Mouse (Mus musculus) embryonic facial prominence, embryonic 11.5 days (tissue): Measurements from ENCODE around the gene Olfr982. TPM values are rescaled to one million over a fixed set of nuclear protein-coding genes. Genes with fewer than 3 reads are reported as not detected.

Source experiments
- ATAC-seq: fragments of 200-750 bp; cut with Nextera tagmentation; replicated peaks from 2 replicates; pipeline ENCODE4 v1.8.0; 2017; ENCODE audit warnings: low read depth; ENCODE audit not compliant: insufficient number of reproducible peaks, low FRiP score, low TSS enrichment
- DNase-seq: peaks from one replicate; pipeline ENCODE4 v3.0.0-alpha.2; 2015; ENCODE audit warnings: low spot score
- H3K27ac ChIP-seq: fragments of 300-500 bp; sonication (generic); replicated peaks from 2 replicates; pipeline ENCODE4 v1.5.1; 2014; ENCODE audit warnings: mild to moderate bottlenecking, low read depth, low read length, control low read depth
- H3K27me3 ChIP-seq: fragments of 300-500 bp; sonication (generic); 2 replicates; pipeline ENCODE4 v1.6.1; 2014; ENCODE audit warnings: mild to moderate bottlenecking, low read length, moderate library complexity, mixed read lengths; ENCODE audit not compliant: control insufficient read depth, insufficient read depth
- H3K36me3 ChIP-seq: fragments of 300-500 bp; sonication (generic); replicated peaks from 2 replicates; pipeline ENCODE4 v1.6.1; 2014; ENCODE audit warnings: low read depth, mild to moderate bottlenecking, low read length, moderate library complexity, mixed read lengths; ENCODE audit not compliant: control insufficient read depth, insufficient read depth
- H3K4me1 ChIP-seq: fragments of 300-500 bp; sonication (generic); 2 replicates; pipeline ENCODE4 v1.6.1; 2014; ENCODE audit warnings: low read length, mixed read lengths; ENCODE audit not compliant: control insufficient read depth, insufficient read depth
- H3K4me2 ChIP-seq: fragments of 300-500 bp; sonication (generic); 2 replicates; pipeline ENCODE4 v1.6.1; 2014; ENCODE audit warnings: low read depth, mild to moderate bottlenecking, control low read depth, low read length, moderate library complexity
- H3K4me3 ChIP-seq: fragments of 300-500 bp; sonication (generic); 2 replicates; pipeline ENCODE4 v1.5.1; 2014; ENCODE audit warnings: low read depth, low read length, control low read depth
- H3K9ac ChIP-seq: fragments of 300-500 bp; sonication (generic); replicated peaks from 2 replicates; pipeline ENCODE4 v1.6.1; 2014; ENCODE audit warnings: mild to moderate bottlenecking, control low read depth, low read length
- H3K9me3 ChIP-seq: fragments of 300-500 bp; sonication (generic); replicated peaks from 2 replicates; pipeline ENCODE4 v1.6.1; 2016; ENCODE audit warnings: mild to moderate bottlenecking, low read length, inconsistent platforms, mixed read lengths; ENCODE audit not compliant: control insufficient read depth
- WGBS: fragments of 180-500 bp; shearing (Covaris S2); extraction: QIAGEN DNeasy Blood & Tissue Kit; methylation state at CpG from one replicate; pipeline ENCODE4 v1.1.7; 2014; 5-methylcytosine and 5-hydroxymethylcytosine counted together
- polyA plus RNA-seq: library from polyadenylated mRNA; unstranded; fragments of >200 nt; fragmentation: Nextera tagmentation; extraction: Ambion mirVana; gene quantifications from 2 replicates; pipeline ENCODE4 v1.2.1, GENCODE M21; 2014

Olfr982 gene
- polyA plus RNA-seq = not detected in 2 replicates

- H3K27ac ChIP-seq = no peak within 1 kb of the TSS
- no peaks in the 10 kb centered on the region for H3K4me1 ChIP-seq
- DNase-seq (no peak), ATAC-seq (no peak)
- H3K27me3 ChIP-seq = no peaks in the 10 kb centered on the region
- H3K9ac ChIP-seq = no peak within 1 kb of the TSS
- H3K4me2 ChIP-seq = no peak within 1 kb of the TSS
- no peak within 1 kb of the TSS for H3K4me3 ChIP-seq
- H3K36me3 ChIP-seq = no peaks in the 10 kb centered on the region
- no peaks in the 10 kb centered on the region for H3K9me3 ChIP-seq
- WGBS = 83% methylated on average over 2 of the region's 2 CpGs
Measured at GRCm38 (mm10) chr9:40073529-40073928, at the start of gene Olfr982. Olfr982 (plus strand) TSS chr9:40073829.

- ATAC-seq (no peak), DNase-seq (no peak)
- Histone ChIP-seq H3K27me3 (no peaks in the 10 kb centered on the region), H3K27ac (no peak overlapping the region), H3K4me2 (no peak overlapping the region), H3K9me3 (no peaks in the 10 kb centered on the region), H3K9ac (no peak overlapping the region), H3K4me1 (no peaks in the 10 kb centered on the region), H3K36me3 (no peaks in the 10 kb centered on the region), H3K4me3 (no peak overlapping the region)
- 93% methylated on average over 19 of the region's 19 CpGs for WGBS
Measured at GRCm38 (mm10) chr9:40050138-40050537, 23.5 kb upstream of the Olfr982 start.

DNA sequence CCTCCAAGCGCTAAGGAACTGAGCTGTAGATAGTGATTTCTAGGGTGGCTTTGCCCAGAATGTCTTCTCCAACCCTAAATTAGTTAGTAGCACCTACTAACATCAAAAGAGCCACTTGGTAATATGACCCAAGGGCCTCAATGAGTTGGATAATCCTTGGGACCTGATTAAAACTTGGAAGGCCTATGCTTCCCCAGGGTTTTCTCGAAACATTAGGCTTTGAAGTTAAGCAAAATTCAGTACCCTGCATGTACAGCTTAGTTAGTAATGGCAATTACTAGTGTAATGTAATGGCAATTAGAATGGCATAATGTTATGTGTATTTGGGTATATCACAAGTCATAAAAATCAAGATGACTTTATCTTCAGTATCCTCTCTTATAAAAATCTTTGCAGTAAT is 19.9 kb downstream of the Olfr982 start, which contains the start of gene Olfr983:
Olfr983 (minus strand) TSS at position 101 of the 400 bp plus-strand sequence.
- Histone ChIP-seq H3K4me1 (no peaks in the 10 kb centered on the region), H3K36me3 (no peaks in the 10 kb centered on the region), H3K4me2 (no peak within 1 kb of the TSS), H3K27me3 (no peaks in the 10 kb centered on the region), H3K9ac (no peak within 1 kb of the TSS), H3K27ac (no peak within 1 kb of the TSS), H3K4me3 (no peak within 1 kb of the TSS), H3K9me3 (no peaks in the 10 kb centered on the region)
- no peak for DNase-seq
- 81% methylated on average over 2 of the region's 2 CpGs for WGBS
- ATAC-seq = no peak

DNA sequence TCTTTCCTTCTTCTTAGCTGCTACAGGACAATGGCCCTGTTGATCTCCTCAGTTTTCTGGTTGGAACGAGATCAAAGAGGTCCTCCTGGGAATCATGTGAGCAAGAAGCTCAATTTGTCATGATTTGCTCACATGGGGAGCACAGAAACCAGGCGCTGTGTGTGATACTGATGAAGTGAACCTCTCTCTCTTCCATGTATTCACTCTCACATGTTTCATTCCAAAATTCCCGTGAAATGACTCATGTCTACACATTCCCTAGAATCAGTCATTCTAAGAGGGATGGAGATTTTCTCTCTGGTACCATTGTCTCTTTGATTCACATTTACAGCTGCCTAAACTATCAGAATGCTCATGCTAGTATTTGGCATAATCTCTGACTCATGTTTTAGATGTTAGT is 21.1 kb downstream of the Olfr982 start:
- ATAC-seq = no peak
- WGBS = 66% methylated on average over 3 of the region's 3 CpGs

GRCm38 (mm10) chr9:40114106-40114505 is 40.5 kb downstream of the Olfr982 start, which contains the start of gene Olfr984:
Olfr984 (minus strand) TSS chr9:40114206.
- Histone ChIP-seq H3K9ac (no peak within 1 kb of the TSS), H3K4me2 (no peak within 1 kb of the TSS), H3K4me3 (no peak within 1 kb of the TSS), H3K36me3 (no peaks in the 10 kb centered on the region), H3K27me3 (no peaks in the 10 kb centered on the region), H3K27ac (no peak within 1 kb of the TSS), H3K9me3 (no peaks in the 10 kb centered on the region), H3K4me1 (no peaks in the 10 kb centered on the region)
- ATAC-seq (no peak), DNase-seq (no peak)
- WGBS = 87% methylated on average over 2 of the region's 2 CpGs

More for the DNA sequence above, 21.1 kb downstream of the Olfr982 start:
- H3K4me2 ChIP-seq = no peak overlapping the region
- H3K9ac ChIP-seq = no peak overlapping the region
- no peaks in the 10 kb centered on the region for H3K36me3 ChIP-seq
- H3K4me3 ChIP-seq = no peak overlapping the region
- no peaks in the 10 kb centered on the region for H3K27me3 ChIP-seq
- no peak for DNase-seq
- no peaks in the 10 kb centered on the region for H3K9me3 ChIP-seq
- no peaks in the 10 kb centered on the region for H3K4me1 ChIP-seq
- H3K27ac ChIP-seq = no peak overlapping the region

DNA sequence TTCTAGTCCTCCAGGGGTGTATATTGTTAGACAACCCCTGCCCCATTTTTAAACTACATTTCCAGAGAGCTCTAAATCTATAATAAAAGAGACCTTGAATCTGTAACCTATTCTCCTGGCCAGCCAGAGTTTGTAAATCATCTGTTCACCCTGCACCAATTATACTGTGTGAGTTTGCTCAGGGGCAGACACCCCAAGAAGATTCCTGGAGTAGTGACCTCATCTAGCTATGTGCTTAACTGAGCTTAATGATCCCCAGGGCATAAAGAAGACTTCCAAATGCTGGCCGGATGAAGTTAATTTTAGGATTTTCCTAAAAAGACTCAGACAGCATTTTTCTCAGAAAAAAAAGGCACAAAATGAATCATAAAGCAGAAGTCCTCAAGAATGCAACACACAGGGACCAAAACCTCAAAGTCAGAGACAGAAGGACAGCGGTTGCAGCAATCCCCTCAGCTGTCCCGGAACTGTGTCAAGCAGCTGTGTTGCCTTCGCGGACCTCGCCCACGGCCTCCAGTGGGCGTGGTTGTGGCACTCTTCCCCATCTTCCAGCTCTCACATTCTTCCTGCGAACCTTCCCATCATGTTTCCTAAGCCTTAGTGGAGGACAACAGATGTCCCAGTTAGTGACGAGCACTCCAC is 43.1 kb downstream of the Olfr982 start:
- ATAC-seq = no peak
- H3K4me2 ChIP-seq = no peak overlapping the region

GRCm38 (mm10) chr9:40117287-40117659 is 43.6 kb downstream of the Olfr982 start:
- Histone ChIP-seq H3K4me2 (no peak overlapping the region), H3K9me3 (no peaks in the 10 kb centered on the region), H3K4me1 (no peaks in the 10 kb centered on the region), H3K9ac (no peak overlapping the region), H3K27ac (no peak overlapping the region), H3K27me3 (no peaks in the 10 kb centered on the region), H3K36me3 (no peaks in the 10 kb centered on the region), H3K4me3 (no peak overlapping the region)
- WGBS = 75% methylated on average over 5 of the region's 5 CpGs
- DNase-seq (no peak), ATAC-seq (no peak)

More for the DNA sequence above, 43.1 kb downstream of the Olfr982 start:
- no peaks in the 10 kb centered on the region for H3K4me1 ChIP-seq
- DNase-seq = no peak
- no peaks in the 10 kb centered on the region for H3K9me3 ChIP-seq
- H3K27me3 ChIP-seq = no peaks in the 10 kb centered on the region
- no peak overlapping the region for H3K27ac ChIP-seq
- WGBS = 49% methylated on average over 10 of the region's 10 CpGs
- H3K4me3 ChIP-seq = no peak overlapping the region
- no peaks in the 10 kb centered on the region for H3K36me3 ChIP-seq
- no peak overlapping the region for H3K9ac ChIP-seq
